Mouse (Mus musculus) natural killer cell, adult 2 months (primary cell): ENCODE measurements around the gene Kcnip4.

Source experiments
- DNase-seq, 2 experiments: peaks; one replicate each; pipeline ENCODE4 v3.0.0; 2022; ENCODE audit warnings: low spot score in 2 of 2

Kcnip4 gene

DNA sequence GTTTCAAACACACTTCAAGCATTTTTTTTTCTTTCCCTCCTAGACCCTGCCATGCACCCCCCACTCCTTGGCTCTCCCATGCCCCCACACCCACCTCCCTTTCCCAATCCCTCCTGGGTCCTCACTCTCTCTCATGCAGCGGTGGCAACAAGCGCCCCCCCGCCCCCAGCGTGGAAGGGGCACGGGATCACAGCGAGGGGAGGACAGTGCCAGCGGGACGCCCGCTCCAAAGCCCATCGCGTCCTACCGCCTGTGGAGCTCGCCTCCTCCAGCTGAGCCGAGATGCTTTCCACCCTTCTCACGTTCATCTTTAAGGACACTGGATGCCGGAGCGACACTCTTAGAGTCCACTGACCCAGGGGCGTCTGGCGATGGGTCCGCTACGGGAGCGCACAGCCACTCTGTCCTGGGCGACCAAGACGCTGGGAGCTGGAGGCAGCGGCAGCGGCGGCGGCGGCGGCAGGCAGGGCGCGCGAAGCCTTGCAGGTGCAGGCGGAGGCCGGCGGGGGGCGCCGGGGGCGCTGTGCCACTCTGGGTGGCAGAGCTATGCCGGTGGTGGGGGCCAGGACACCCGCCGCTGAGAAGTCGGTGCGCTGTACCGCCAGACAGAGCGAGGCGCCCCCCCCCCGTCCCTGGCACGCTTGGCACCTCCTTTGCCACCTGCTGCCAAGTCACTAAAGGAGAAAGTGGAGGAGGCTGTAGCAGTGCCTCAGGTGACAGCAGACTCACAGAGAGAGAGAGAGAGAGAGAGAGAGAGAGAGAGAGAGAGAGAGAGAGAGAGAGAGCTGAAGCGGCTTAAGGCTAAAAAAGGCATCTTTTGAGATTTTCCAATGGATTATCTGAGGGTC, at the start of gene Kcnip4:
TSS of gene Kcnip4 (minus strand) at position 514 of the 848 bp plus-strand sequence.
- no peak for DNase-seq

DNA sequence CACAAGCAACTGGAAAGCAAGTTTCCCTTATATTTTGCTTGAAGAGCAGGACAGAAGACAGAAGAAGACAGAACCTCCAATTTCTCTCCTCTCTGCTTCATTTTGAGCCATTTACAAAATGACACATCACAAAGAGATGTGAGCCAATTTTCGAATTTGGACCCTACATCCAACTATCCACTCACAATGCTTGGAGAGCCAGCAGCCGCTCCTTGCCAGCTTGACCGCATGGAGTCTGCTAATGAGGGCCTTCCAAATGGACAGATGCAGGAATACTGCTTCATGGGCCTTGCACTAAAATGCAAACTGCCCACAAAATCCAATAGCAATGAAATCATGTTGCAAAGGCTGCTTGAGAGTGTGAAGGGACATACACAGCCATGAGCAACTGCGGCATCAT, 47.2 kb upstream of the Kcnip4 start:
- DNase-seq: no peak

DNA sequence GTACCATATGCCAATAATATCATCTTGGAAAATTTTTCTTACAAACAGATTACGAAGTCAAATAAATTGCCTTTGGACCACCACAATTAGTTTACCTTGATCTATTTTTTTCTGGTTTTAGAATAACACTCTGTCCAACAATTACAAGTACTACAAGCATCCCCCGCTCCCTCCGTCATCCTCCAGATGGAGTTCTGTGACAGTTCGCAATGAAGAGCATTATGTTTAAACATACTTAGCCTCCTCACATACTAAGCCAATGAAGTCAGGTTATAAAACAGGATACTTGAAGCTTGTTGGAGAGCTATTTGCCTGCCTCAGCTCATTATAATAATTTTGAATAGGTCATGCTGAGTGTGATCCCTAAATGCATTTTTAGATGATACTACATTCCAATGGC, 39.0 kb upstream of the Kcnip4 start:
- DNase-seq: no peak

DNA sequence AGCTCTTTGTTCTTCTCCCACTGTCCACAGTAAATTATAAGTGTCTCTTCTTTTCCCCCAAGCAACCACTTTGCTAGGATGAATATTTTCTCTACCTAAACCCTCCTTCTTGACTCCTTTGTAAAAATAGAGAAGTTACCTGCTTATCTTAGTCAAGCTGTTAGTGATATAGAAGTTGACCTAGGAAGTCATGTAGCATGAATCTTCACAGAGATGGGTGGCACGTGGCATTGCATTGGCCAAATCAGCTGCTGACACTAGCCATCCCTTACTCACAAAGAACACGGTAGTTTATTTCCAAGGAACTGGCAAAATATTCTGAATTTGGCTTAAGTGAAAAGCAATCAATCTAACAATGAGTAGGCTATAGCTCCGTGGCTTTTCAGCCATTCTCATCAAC, 32.7 kb upstream of the Kcnip4 start:
- no peak for DNase-seq

DNA sequence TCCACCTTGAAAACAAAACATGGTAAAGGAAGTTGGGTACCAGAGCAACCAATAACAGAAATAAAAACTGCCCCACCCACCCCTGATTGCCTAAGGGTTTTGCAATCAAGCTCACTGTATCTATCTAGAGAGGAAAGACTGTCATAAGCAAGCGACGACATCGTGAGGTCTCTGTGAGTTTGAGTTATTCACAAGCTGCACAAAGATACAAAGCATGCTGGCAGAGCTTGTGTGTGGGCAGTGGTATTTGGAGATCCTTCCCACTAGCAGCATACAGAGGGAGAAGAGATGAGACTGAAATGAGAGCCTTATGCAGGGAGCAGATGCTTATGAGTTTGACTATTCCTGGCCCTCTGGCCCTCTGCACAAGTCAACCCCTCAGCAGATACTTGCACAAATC, 23.2 kb upstream of the Kcnip4 start:
- DNase-seq: no peak

DNA sequence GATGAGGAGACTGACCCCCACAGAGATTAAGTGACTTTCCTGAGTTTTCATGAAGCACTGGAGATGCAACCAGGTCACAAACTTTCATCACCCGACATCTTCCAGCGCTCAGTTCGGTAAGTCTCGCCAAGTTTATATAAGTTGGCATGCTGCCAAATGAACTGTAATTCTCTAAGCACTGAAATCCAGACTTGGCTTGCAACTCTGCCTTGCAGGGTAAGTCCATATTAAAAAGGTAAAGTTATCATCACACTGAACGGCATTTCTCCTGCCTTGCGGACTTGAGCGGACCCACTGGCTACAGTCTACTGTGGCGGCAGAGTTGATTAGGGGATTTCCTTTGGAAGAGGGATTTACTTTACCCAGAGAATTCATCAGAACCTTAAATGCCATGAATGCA, 4.7 kb upstream of the Kcnip4 start:
- DNase-seq: no peak

DNA sequence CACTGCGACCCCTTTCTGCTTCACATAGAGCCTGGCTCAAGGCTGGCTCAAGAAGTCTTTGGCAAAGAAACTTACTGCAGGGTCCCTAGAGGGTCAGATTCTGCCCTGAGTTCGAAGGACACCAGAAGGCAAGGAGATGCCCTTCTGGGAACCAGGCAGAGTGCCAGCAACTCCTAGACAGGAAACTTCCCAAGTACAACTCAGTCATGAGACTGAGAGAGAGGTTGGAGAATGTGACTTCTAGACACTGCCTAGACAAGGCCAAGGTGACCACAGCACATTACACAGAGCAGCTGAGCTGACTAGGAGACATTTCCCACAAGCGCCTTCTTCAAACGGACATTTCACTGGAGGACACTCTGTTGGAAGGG, 520 bp upstream of the Kcnip4 start:
- no peak for DNase-seq

DNA sequence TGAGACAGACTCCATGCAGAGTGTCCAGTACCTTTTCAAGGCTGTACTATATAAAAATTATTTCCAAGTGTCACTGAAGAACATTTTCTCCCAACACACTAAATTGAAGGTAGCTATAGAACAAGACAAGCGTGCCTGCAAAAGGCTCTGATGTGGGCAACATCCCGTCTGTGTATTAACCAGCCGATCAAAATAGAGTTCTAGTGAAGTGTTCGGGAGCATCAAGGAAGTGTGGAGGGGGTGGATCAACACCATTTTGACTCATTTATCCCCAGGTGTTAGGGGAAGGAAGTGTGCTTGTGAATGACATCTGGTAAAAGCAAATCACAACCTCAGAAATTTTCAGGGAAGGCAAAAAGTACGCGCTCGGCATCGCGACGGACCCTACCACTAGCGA, 712 bp downstream of the Kcnip4 start:
- DNase-seq: no peak

DNA sequence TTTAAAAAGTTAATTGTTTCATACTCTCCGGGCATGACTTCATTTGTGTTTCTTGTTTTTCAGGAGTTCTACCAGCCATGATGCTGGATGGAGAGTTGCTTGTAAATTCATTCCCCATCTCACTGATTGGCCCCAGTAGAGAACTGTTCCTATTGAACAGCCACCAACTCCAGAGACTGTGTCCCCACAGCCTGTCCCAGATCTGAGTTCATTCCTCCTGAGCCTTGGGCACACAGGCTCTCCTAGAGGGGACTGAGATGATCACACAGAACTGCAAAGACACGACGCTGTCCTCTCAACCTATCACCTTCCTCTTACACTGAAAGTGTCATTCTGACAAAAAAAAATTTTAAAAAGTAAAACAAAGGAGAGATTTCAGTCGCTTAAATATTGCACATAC, 1.7 kb downstream of the Kcnip4 start:
- DNase-seq: no peak

DNA sequence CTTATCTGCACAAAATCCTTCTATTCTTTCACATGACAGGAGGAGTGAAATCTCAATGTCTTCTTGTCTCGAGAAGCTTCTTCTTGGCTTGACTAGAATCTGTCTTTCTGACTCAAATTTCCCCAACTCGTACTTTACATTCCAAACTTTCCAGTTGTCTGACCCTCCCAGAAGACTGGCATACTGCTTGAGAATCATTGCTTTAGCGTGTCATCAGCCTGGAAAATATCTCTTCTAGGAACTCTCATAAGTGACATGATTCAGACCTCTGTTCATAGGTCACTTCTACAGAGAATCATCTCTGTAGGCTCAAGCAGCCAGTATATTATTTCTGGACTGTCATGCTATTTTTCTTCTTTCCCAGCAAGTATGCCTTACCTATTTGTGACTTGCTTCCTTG, 26.0 kb downstream of the Kcnip4 start:
- DNase-seq: no peak

DNA sequence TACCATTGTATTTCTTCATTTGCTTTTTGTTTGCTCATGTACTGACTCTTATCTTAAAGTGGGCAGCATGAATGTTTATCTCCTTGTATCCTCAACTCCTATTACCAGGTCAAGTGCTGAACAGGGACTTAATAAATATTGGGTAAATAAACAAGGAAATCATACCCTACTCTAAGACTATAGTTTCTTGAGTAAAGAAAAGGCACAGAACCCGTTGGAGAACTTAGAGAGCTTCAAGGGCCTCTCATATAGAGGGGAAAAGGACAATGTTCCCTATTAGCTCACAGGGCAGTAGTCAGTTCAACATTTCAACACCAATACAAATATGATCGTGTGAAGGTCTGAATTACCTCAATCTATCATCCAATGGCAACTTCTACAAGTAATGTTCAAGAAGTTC, 37.4 kb downstream of the Kcnip4 start:
- no peak for DNase-seq

DNA sequence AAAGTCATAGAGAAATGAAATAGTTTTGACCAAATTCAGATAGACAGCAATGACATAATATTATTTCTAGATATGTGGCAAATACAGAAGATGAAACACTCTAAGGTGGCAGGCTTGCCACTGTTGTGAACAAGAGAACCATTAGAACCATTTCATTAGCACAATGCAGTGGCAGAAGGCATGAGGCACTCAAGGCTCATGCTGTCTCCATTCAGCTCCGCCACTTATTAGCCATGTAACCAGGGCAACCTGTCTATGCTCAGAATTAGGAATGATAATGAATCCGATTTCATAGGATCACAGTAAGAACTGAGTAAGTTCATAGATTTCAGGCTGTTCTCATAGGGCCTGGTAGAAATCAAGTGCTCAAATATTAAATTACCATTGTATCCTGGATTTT, 54.0 kb downstream of the Kcnip4 start:
- no peak for DNase-seq

DNA sequence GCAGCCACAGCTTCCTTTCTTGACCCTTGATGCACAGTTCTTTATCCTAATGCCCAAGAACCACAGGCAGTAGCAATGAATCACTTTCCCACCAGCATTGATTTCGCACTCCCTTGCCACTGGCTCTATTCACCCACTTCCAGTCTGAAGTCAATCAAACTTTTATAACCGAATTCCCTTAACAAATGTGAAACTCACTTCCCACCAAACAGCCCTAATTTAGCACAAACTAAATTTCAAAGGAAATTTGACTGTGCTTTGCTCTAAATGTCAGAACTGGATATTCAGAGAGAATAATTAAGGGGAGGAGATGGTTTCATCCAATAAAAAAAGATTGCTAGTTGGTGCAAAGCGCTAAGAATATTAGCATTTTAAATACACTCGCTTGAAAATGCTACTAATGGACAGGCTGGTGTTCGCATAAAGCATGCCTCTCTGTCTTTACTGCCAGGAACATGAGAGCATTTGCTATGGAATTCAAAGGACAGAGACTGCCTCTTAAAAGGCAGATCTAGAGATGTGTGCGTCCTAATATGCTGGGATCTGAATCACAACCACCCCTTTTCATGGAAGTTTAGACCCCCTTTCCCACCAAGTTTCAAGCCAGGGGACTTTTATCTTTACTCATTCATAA, 63.9 kb downstream of the Kcnip4 start:
- DNase-seq: no peak

DNA sequence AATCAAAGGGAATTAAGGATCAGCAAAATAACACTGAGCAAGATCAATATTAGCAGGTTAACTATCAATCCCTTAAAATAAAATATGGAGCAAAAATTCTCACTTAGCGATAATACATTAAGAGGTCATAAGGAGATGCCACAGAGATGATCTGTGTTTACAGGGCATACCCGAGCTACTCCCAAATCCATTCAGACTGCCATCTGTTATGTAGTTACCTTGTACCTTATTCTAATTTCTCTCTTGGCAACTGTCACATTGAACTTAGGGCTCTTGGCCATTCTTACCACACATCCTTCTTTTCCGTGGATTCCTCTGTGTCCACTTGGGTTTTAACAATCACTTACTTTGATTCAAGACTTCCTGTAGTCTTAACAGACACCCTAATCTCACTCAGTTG, 71.6 kb downstream of the Kcnip4 start:
- no peak for DNase-seq

DNA sequence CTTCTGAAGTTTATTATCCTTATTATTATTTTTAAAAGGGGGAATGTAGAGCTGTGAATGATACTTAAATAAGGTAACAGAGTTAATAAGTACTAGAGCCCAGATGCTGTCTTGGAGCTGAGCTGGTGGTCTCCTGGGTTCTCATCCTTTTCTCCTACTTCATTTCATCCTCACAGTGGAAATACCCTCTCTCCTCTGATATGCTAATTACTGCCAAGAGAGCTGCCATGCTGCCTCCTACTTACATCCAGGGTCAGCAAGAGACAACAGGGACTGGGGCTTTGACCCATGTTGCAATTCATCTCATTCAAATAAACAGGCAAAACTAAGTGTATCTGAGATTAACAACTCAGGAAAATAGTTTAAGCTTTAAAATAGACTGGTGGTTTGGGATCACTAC, 73.4 kb downstream of the Kcnip4 start:
- DNase-seq: no peak

DNA sequence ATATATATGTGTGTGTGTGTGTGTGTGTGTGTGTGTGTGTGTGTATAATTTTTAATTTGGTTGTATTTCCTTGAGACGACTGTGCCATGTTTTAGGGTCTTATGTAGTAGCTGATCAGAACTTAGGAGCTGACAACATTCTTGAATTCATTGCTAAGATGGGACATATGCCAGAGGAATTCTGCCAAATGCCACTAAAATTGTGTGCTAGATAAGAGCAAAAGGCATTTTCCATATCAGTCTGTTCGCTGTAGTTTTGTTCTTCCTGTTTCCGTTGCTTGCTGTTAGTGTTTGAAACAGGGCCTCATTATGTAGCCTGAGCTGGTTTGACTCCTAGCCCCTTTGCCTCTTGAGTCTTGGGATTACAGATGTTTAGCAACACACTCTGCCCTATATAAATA, 73.8 kb downstream of the Kcnip4 start:
- no peak for DNase-seq

DNA sequence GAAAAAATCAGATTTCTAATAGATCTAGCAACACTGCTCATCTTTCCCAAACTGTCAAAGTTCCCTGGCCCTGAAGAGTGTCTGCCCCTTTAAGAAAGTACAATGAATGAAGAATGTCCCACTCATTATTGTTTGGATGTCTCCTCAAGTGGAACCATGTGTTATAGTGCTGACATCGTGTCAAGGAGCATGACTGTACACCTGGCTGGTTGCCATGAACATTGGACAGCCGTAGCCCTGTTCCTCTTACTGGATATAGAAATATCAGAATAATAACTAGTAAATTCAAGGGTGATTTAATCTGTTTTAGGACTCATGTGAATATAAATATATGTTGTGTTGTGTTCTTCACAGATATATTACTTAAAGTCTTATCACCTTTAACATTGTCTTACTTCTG, 87.5 kb downstream of the Kcnip4 start:
- DNase-seq: no peak

DNA sequence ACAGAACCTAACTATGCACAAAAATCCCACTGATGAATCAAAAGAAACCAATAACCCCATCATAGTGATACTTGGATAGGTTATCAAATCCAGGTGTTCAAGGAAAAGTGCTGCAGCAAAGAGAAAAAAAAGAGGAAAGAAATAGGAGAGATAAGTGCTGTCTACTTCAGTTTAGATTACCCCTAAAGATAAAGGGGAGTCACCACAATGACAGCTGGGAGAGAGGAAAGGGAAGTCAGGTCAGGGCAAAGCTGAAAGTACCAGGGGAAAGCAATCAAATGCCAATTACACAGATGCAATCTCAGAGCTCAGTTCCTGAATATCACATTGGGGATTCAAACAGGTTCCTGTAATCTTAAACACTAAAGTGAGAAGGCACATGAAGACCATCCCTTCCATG, 97.0 kb downstream of the Kcnip4 start:
- DNase-seq: no peak

DNA sequence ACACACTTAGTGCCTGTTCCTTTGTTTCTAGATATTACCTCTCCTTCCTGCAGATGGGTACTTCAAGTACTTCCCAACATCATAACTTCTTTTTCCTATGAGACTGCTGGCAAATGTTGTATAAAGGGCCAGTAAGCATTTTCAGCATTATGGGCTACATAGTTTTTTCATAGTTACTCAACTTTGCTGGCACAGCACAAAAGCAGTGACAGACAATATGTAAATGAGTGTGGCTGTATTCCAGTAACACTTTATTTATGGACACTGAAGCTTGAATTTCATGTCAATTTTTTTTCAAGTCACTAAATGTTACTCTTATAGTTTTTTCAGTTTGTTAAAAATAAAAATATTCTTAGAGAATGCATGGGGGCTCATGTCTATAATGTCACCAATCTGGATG, 105.0 kb downstream of the Kcnip4 start:
- no peak for DNase-seq

DNA sequence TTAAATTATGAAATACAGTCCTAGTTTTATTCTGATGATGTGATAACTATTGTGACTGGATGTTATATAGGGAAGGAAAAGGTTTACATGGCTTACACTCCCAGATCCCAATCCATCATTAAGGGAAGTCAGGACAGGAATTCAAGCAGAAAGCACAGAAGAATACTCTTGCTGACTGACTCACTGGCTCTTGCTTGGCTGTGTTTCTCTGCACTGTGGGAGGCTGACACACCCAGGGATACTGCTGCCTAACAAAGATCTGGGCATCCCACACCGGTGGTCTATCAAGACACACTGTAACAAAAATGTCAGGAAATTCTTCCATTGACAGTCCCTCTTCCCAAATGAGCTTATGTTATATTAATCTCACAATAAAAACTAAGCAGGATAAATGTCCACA, 116.4 kb downstream of the Kcnip4 start:
- no peak for DNase-seq

DNA sequence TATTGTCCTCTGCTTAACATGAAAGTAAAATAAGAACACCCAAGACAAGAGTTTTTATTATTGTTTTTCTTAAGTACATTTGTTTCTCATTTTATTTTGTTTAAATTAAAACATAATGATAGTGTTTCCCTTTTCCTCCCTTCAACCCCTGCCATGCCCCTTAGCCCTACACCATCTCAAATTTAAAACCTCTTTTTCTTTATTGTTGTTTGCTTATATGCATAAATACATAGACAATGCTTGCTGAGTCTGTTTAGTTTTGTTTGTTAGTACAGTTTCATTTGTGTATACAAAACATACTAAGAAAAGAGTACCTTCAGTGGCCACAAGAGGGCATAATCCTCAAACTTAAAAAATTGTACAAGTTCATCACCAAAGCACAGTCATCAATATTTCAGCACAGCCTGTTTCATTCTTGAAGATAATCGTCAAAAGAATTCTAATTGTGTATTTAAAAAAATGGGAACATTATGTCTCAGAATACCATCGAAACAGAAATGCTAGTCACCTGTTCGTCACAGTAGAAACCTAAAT, 154.1 kb downstream of the Kcnip4 start:
- no peak for DNase-seq

DNA sequence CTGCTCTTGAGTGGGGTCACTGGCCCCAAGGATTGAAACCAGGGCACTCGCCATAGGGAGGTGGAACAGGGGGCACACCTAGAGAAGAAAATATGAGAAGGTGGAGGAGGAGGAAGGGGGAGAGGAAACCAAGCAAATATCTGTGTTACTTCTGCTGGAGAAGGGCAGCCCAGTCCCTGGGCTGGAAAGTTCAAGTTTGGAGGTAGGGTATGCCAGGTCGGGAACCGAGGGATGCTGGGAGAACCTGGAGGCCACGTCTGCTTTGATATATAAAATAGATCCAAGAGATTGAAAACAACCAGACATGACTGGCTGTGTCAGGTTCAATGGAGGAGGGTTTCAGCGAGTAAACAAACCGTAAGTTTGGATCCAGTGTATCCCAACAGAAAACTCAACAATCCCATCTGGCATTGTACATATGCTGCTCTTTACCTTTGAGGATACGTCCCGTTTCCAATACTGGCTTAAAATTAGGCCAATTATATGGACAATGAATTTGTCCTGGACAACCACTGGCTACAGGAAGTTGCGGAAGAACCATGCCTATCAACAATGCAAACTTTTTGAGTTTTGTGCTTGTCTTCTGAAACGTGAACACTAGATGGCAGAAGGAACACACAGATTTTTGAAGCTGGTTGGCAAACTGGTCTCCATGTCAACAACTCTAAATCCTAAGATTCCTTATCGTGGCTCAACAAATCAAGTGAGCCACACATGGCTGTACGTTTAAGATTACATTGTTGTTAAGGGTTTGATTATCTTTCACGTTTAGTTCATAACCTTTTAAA, 155.9 kb downstream of the Kcnip4 start:
- no peak for DNase-seq

DNA sequence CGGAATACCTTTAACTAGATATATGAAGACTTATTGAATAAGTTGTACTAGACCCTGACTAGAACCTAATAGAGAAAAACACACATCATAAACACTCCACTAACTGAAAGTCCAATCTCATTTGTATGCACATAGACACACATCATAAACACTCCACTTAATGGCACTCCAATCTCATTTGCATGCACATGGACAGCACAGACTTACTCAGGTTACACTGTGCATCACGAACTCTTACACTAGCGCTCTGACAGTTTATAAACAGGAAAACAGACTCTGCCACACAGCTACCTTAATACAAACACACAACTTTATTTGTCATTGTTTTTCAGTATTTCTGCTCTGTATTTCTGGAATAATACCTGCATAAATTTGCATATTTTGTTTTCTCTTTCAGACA, 168.3 kb downstream of the Kcnip4 start:
- DNase-seq: no peak
